Mouse (Mus musculus) gastrocnemius, postnatal 25 days (tissue): ENCODE data around the gene S100a3. TPM values are rescaled to one million over a fixed set of nuclear protein-coding genes. Genes with fewer than 3 reads are reported as not detected.

Source experiments
- DNase-seq: peaks from one replicate; pipeline ENCODE4 v3.0.0; 2022
- long read RNA-seq, 2 experiments: library from polyadenylated mRNA; stranded (forward); transcript quantifications; one replicate each; pipeline ENCODE4 v2.0.0; 2021
- total RNA-seq, 2 experiments: library from RNA; stranded (reverse); gene quantifications; 1 replicate in 1 of 2; 2 replicates in 1 of 2; pipeline ENCODE4 v1.2.3; 2021

The S100a3 gene
- not detected for total RNA-seq
- long read RNA-seq, experiment 1: 0 reads
- long read RNA-seq, experiment 2: 0 reads

GRCm38 (mm10) chr3:90560008-90560628, at the start of gene S100a3:
TSS of gene S100a3 (plus strand) at chr3:90560578.
- DNase-seq: no peak

- DNase-seq: no peak
Observed at GRCm38 (mm10) chr3:90512276-90512675, 48.1 kb upstream of the S100a3 start.

GRCm38 (mm10) chr3:90512948-90513642, 47.3 kb upstream of the S100a3 start:
- DNase-seq: no peak

GRCm38 (mm10) chr3:90513796-90514590, 46.4 kb upstream of the S100a3 start, which contains the start of the genes S100a1 and S100a13:
TSS of gene S100a1 (minus strand) at chr3:90514392.
TSS of gene S100a13 (plus strand) at chr3:90514435.
- peak; percentile 78 for DNase-seq

GRCm38 (mm10) chr3:90514691-90515090, 45.7 kb upstream of the S100a3 start:
- DNase-seq: peak; percentile 65

- DNase-seq: peak; percentile 34
Observed at GRCm38 (mm10) chr3:90515242-90515641, 45.1 kb upstream of the S100a3 start.

GRCm38 (mm10) chr3:90515789-90516188, 44.6 kb upstream of the S100a3 start:
- no peak for DNase-seq

GRCm38 (mm10) chr3:90517711-90518110, 42.7 kb upstream of the S100a3 start:
- DNase-seq: no peak

- DNase-seq: peak; percentile 48
Observed at GRCm38 (mm10) chr3:90525421-90525820, 35.0 kb upstream of the S100a3 start.

- DNase-seq: no peak
Observed at GRCm38 (mm10) chr3:90526076-90526475, 34.3 kb upstream of the S100a3 start.

- no peak for DNase-seq
Observed at GRCm38 (mm10) chr3:90526580-90526979, 33.8 kb upstream of the S100a3 start, which contains the start of gene S100a14. TSS of gene S100a14 (plus strand) at chr3:90526856.

- no peak for DNase-seq
Observed at GRCm38 (mm10) chr3:90527291-90527873, 33.0 kb upstream of the S100a3 start.

- no peak for DNase-seq
Observed at GRCm38 (mm10) chr3:90531713-90532112, 28.7 kb upstream of the S100a3 start.

GRCm38 (mm10) chr3:90535446-90535845, 24.9 kb upstream of the S100a3 start:
- no peak for DNase-seq

GRCm38 (mm10) chr3:90537141-90537904, 23.1 kb upstream of the S100a3 start, which contains the start of gene S100a16:
TSS of gene S100a16 (plus strand) at chr3:90537254.
- peak; percentile 90 for DNase-seq

- no peak for DNase-seq
Observed at GRCm38 (mm10) chr3:90537905-90538296, 22.5 kb upstream of the S100a3 start.

- peak; percentile 24 for DNase-seq
Observed at GRCm38 (mm10) chr3:90540904-90541303, 19.5 kb upstream of the S100a3 start.

GRCm38 (mm10) chr3:90549676-90550420, 10.5 kb upstream of the S100a3 start:
- no peak for DNase-seq

- DNase-seq: no peak
Observed at GRCm38 (mm10) chr3:90550421-90550790, 10.0 kb upstream of the S100a3 start.

GRCm38 (mm10) chr3:90552231-90552630, 8.1 kb upstream of the S100a3 start:
- no peak for DNase-seq

- DNase-seq: peak; percentile 24
Observed at GRCm38 (mm10) chr3:90555954-90556353, 4.4 kb upstream of the S100a3 start.
